Mouse (Mus musculus) ES-Bruce4 (cell line): ENCODE data around the gene Kansl1l.

Source experiments
- CTCF ChIP-seq: IDR thresholded peaks from one replicate; pipeline ENCODE4 v1.8.1; 2011; ENCODE audit warnings: low read depth, low read length
- EP300 ChIP-seq: IDR thresholded peaks from 2 replicates; pipeline ENCODE4 v1.6.1; 2011; ENCODE audit warnings: low read depth, low read length; ENCODE audit not compliant: insufficient read depth
- POLR2A ChIP-seq: IDR thresholded peaks from one replicate; pipeline ENCODE4 v1.8.1; 2011; ENCODE audit warnings: low read length; ENCODE audit not compliant: insufficient read depth

DNA sequence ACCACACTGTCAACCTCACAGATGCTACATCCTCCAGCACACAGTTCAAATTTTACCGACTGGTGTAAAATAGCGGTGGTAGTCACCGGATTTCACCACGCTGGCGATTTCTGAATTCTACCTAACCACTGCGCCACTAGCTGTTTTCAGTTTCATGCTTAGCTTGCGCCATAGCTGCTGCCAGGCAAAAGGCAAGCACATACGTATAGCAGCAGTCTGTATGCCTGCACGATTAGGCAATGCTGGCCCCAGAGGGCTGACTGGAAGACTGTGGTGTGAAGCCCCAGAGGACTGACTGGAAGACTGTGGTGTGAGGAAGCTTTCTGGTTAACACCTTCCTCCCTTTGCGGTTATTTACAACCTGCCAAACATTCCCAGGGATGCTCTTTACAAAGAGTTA is 24.6 kb upstream of the Kansl1l start:
- TF ChIP-seq CTCF (no peak), POLR2A (no peak), EP300 (no peak)
